Mouse (Mus musculus) heart, postnatal 0 days (tissue): ENCODE measurements around the gene C530008M17Rik. TPM values are rescaled to one million over a fixed set of nuclear protein-coding genes. Genes with fewer than 3 reads are reported as not detected.
A peak's percentile ranks its signal among the peaks of the same experiment; 100 is the strongest.

Experiments
- ATAC-seq: fragments of 200-750 bp; cut with Nextera tagmentation; 2 replicates; pipeline ENCODE4 v1.8.0; 2017; ENCODE audit warnings: low read depth, moderate number of reproducible peaks, moderate library complexity; ENCODE audit not compliant: insufficient read depth
- DNase-seq: peaks from one replicate; pipeline ENCODE4 v3.0.0-alpha.2; 2016; ENCODE audit warnings: low spot score
- H3K27ac ChIP-seq: fragments of 300-500 bp; sonication (generic); 2 replicates; pipeline ENCODE4 v1.5.1; 2014; ENCODE audit warnings: low read depth, mild to moderate bottlenecking
- H3K27me3 ChIP-seq: fragments of 300-500 bp; sonication (generic); 2 replicates; pipeline ENCODE4 v1.6.1; 2014; ENCODE audit warnings: low read length, mixed read lengths; ENCODE audit not compliant: control insufficient read depth, insufficient read depth
- H3K36me3 ChIP-seq: fragments of 300-500 bp; sonication (generic); replicated peaks from 2 replicates; pipeline ENCODE4 v1.6.1; 2014; ENCODE audit warnings: low read length, mixed read lengths; ENCODE audit not compliant: control insufficient read depth, insufficient read depth
- H3K4me1 ChIP-seq: fragments of 300-500 bp; sonication (generic); 2 replicates; pipeline ENCODE4 v1.6.1; 2014; ENCODE audit warnings: antibody characterized with exemption; ENCODE audit not compliant: control insufficient read depth, insufficient read depth
- H3K4me2 ChIP-seq: fragments of 300-500 bp; sonication (generic); 2 replicates; pipeline ENCODE4 v1.6.1; 2014; ENCODE audit warnings: low read depth, mild to moderate bottlenecking, low read length, moderate library complexity
- H3K4me3 ChIP-seq: fragments of 300-500 bp; sonication (generic); 2 replicates; pipeline ENCODE4 v1.5.1; 2014; ENCODE audit warnings: low read depth, low read length
- H3K9ac ChIP-seq: fragments of 300-500 bp; sonication (generic); replicated peaks from 2 replicates; pipeline ENCODE4 v1.6.1; 2014; ENCODE audit warnings: low read depth, low read length, mixed read lengths
- H3K9me3 ChIP-seq: fragments of 300-500 bp; sonication (generic); replicated peaks from 2 replicates; pipeline ENCODE4 v1.6.1; 2016; ENCODE audit warnings: low read length; ENCODE audit not compliant: control insufficient read depth
- CTCF ChIP-seq: IDR thresholded peaks from 2 replicates; pipeline ENCODE4 v1.5.1; 2016; ENCODE audit warnings: antibody characterized with exemption, control low read depth, low read depth
- EP300 ChIP-seq: IDR thresholded peaks from 2 replicates; pipeline ENCODE4 v1.6.1; 2016; ENCODE audit warnings: antibody characterized with exemption, low read depth
- WGBS: fragments of 180-500 bp; shearing (Covaris S2); extraction: QIAGEN DNeasy Blood & Tissue Kit; methylation state at CpG from one replicate; pipeline ENCODE4 v1.1.7; 2014; 5-methylcytosine and 5-hydroxymethylcytosine counted together
- polyA plus RNA-seq: library from polyadenylated mRNA; unstranded; fragments of >200 nt; fragmentation: Nextera tagmentation; extraction: Ambion mirVana; gene quantifications from 2 replicates; pipeline ENCODE4 v1.2.1, GENCODE M21; 2015
- total RNA-seq: library from RNA; depleted of rRNA; stranded (reverse); fragments of >200 nt; gene quantifications from 2 replicates; pipeline ENCODE4 v1.2.3, GENCODE M21; 2014; ENCODE audit warnings: low replicate concordance

The C530008M17Rik gene
- total and polyA plus RNA-seq, 2 experiments from 2014 or later: 7.3 to 18.8 TPM

GRCm38 (mm10) chr5:76618750-76619149 lies 37.6 kb upstream of the C530008M17Rik start:
- TF ChIP-seq CTCF (no peak), EP300 (no peak)
- ATAC-seq (no peak), DNase-seq (no peak)
- H3K4me3 ChIP-seq: no peak overlapping the region
- H3K27me3 ChIP-seq: no peaks in the 10 kb centered on the region
- 88% methylated on average over 7 of the region's 7 CpGs for WGBS
- no peaks in the 10 kb centered on the region for H3K4me1 ChIP-seq
- H3K27ac ChIP-seq: no peak overlapping the region
- no peaks in the 10 kb centered on the region for H3K9me3 ChIP-seq
- H3K4me2 ChIP-seq: no peak overlapping the region
- no peak overlapping the region for H3K9ac ChIP-seq
- peaks cover 71% of the 10 kb centered on the region for H3K36me3 ChIP-seq

GRCm38 (mm10) chr5:76623759-76624158 lies 32.6 kb upstream of the C530008M17Rik start:
- WGBS: 96% methylated on average over 9 of the region's 9 CpGs

GRCm38 (mm10) chr5:76627770-76628169 lies 28.5 kb upstream of the C530008M17Rik start:
- DNase-seq (no peak), ATAC-seq (no peak)
- TF ChIP-seq CTCF (no peak), EP300 (no peak)
- Histone ChIP-seq H3K27ac (no peak overlapping the region), H3K9me3 (no peaks in the 10 kb centered on the region), H3K4me3 (no peak overlapping the region), H3K36me3 (peaks cover 49% of the 10 kb centered on the region), H3K4me2 (no peak overlapping the region), H3K4me1 (no peaks in the 10 kb centered on the region), H3K27me3 (no peaks in the 10 kb centered on the region), H3K9ac (no peak overlapping the region)
- 66% methylated on average over 1 of the region's 1 CpGs for WGBS

More at GRCm38 (mm10) chr5:76623759-76624158, 32.6 kb upstream of the C530008M17Rik start:
- Histone ChIP-seq H3K9me3 (no peaks in the 10 kb centered on the region), H3K27me3 (no peaks in the 10 kb centered on the region), H3K27ac (no peak overlapping the region), H3K4me1 (no peaks in the 10 kb centered on the region), H3K4me2 (no peak overlapping the region), H3K36me3 (peaks cover 55% of the 10 kb centered on the region), H3K4me3 (no peak overlapping the region), H3K9ac (no peak overlapping the region)
- no peak for DNase-seq
- ATAC-seq: no peak
- no peak for TF ChIP-seq EP300
- no peak for TF ChIP-seq CTCF

GRCm38 (mm10) chr5:76634012-76634411 lies 22.3 kb upstream of the C530008M17Rik start:
- no peak overlapping the region for H3K9ac ChIP-seq
- TF ChIP-seq EP300 (no peak), CTCF (no peak)
- no peak for ATAC-seq

GRCm38 (mm10) chr5:76635592-76635991 lies 20.7 kb upstream of the C530008M17Rik start:
- no peak for ATAC-seq
- H3K36me3 ChIP-seq: peaks cover 62% of the 10 kb centered on the region
- WGBS: 85% methylated on average over 2 of the region's 2 CpGs

More at GRCm38 (mm10) chr5:76634012-76634411, 22.3 kb upstream of the C530008M17Rik start:
- Histone ChIP-seq H3K27ac (no peak overlapping the region), H3K4me1 (no peaks in the 10 kb centered on the region), H3K4me3 (no peak overlapping the region), H3K36me3 (peaks cover 53% of the 10 kb centered on the region), H3K4me2 (no peak overlapping the region), H3K9me3 (no peaks in the 10 kb centered on the region), H3K27me3 (no peaks in the 10 kb centered on the region)
- no peak for DNase-seq
- 73% methylated on average over 10 of the region's 10 CpGs for WGBS

GRCm38 (mm10) chr5:76642076-76642475 lies 14.2 kb upstream of the C530008M17Rik start:
- H3K36me3 ChIP-seq: peaks cover 52% of the 10 kb centered on the region
- no peak for DNase-seq
- 84% methylated on average over 4 of the region's 4 CpGs for WGBS

More at GRCm38 (mm10) chr5:76635592-76635991, 20.7 kb upstream of the C530008M17Rik start:
- H3K9me3 ChIP-seq: no peaks in the 10 kb centered on the region
- no peak overlapping the region for H3K27ac ChIP-seq
- no peak overlapping the region for H3K9ac ChIP-seq
- no peak overlapping the region for H3K4me2 ChIP-seq
- no peaks in the 10 kb centered on the region for H3K27me3 ChIP-seq
- H3K4me3 ChIP-seq: no peak overlapping the region
- DNase-seq: no peak
- peak; percentile 6; the same call in 1 of the 2 replicates for TF ChIP-seq CTCF
- no peak for TF ChIP-seq EP300
- no peaks in the 10 kb centered on the region for H3K4me1 ChIP-seq

More at GRCm38 (mm10) chr5:76642076-76642475, 14.2 kb upstream of the C530008M17Rik start:
- Histone ChIP-seq H3K9me3 (no peaks in the 10 kb centered on the region), H3K4me1 (no peaks in the 10 kb centered on the region), H3K9ac (no peak overlapping the region), H3K4me2 (no peak overlapping the region), H3K4me3 (no peak overlapping the region), H3K27ac (no peak overlapping the region), H3K27me3 (no peaks in the 10 kb centered on the region)
- TF ChIP-seq EP300 (no peak), CTCF (no peak)
- ATAC-seq: no peak
